Mouse (Mus musculus) neural tube, embryonic 12.5 days (tissue): Measurements from ENCODE around the gene Cadm1. TPM values are rescaled to one million over a fixed set of nuclear protein-coding genes. Genes with fewer than 3 reads are reported as not detected.

Experiments
- ATAC-seq: fragments of 200-750 bp; cut with Nextera tagmentation; 2 replicates; pipeline ENCODE4 v1.8.0; 2017; ENCODE audit warnings: low read depth, mild to moderate bottlenecking, moderate TSS enrichment, moderate library complexity; ENCODE audit not compliant: low FRiP score
- H3K27ac ChIP-seq: fragments of 300-500 bp; sonication (generic); 2 replicates; pipeline ENCODE4 v1.5.1; 2016
- H3K27me3 ChIP-seq: fragments of 300-500 bp; sonication (generic); replicated peaks from 2 replicates; pipeline ENCODE4 v1.6.1; 2016; ENCODE audit warnings: mild to moderate bottlenecking
- H3K36me3 ChIP-seq: fragments of 300-500 bp; sonication (generic); 2 replicates; pipeline ENCODE4 v1.6.1; 2016; ENCODE audit warnings: mild to moderate bottlenecking
- H3K4me1 ChIP-seq: fragments of 300-500 bp; sonication (generic); 2 replicates; pipeline ENCODE4 v1.6.1; 2016
- H3K4me2 ChIP-seq: fragments of 300-500 bp; sonication (generic); replicated peaks from 2 replicates; pipeline ENCODE4 v1.6.1; 2016; ENCODE audit warnings: mild to moderate bottlenecking
- H3K4me3 ChIP-seq: fragments of 300-500 bp; sonication (generic); 2 replicates; pipeline ENCODE4 v1.5.1; 2016
- H3K9ac ChIP-seq: fragments of 300-500 bp; sonication (generic); 2 replicates; pipeline ENCODE4 v1.6.1; 2016; ENCODE audit warnings: mild to moderate bottlenecking
- H3K9me3 ChIP-seq: fragments of 300-500 bp; sonication (generic); 2 replicates; pipeline ENCODE4 v1.6.1; 2016; ENCODE audit warnings: mild to moderate bottlenecking
- WGBS: fragments of 180-500 bp; shearing (Covaris S2); methylation state at CpG from one replicate; pipeline ENCODE4 v1.1.7; 2016; 5-methylcytosine and 5-hydroxymethylcytosine counted together
- polyA plus RNA-seq: library from polyadenylated mRNA; unstranded; fragments of >200 nt; fragmentation: Nextera tagmentation; extraction: Ambion mirVana; gene quantifications from 2 replicates; pipeline ENCODE4 v1.2.1, GENCODE M21; 2016

The Cadm1 gene
- polyA plus RNA-seq, 1 experiment from 2014 or later = 145 TPM

GRCm38 (mm10) chr9:47838890-47839691 lies 309.1 kb downstream of the Cadm1 start:
- no peak overlapping the region for H3K27ac ChIP-seq
- WGBS = 18% methylated on average over 15 of the region's 15 CpGs
- no peaks in the 10 kb centered on the region; the same call in 1 of the 2 replicates for H3K36me3 ChIP-seq
- no peak overlapping the region for H3K4me3 ChIP-seq
- peaks cover 23% of the 10 kb centered on the region for H3K4me1 ChIP-seq
- H3K4me2 ChIP-seq = no peak overlapping the region
- H3K9me3 ChIP-seq = no peaks in the 10 kb centered on the region
- H3K9ac ChIP-seq = no peak overlapping the region
- peak; percentile 50; the same call in 1 of the 2 replicates for ATAC-seq
- H3K27me3 ChIP-seq = no peaks in the 10 kb centered on the region

- H3K4me3 ChIP-seq = no peak overlapping the region
- H3K27ac ChIP-seq = no peak overlapping the region
- H3K27me3 ChIP-seq = no peaks in the 10 kb centered on the region
- 69% methylated on average over 10 of the region's 10 CpGs for WGBS
- H3K9me3 ChIP-seq = no peaks in the 10 kb centered on the region
- ATAC-seq = no peak
- H3K36me3 ChIP-seq = peaks cover 3% of the 10 kb centered on the region; the same call in 1 of the 2 replicates
- peaks cover 26% of the 10 kb centered on the region for H3K4me1 ChIP-seq
- H3K9ac ChIP-seq = no peak overlapping the region
- H3K4me2 ChIP-seq = no peak overlapping the region
Observed at GRCm38 (mm10) chr9:47839692-47840025, 309.7 kb downstream of the Cadm1 start.

GRCm38 (mm10) chr9:47843328-47843727 lies 313.4 kb downstream of the Cadm1 start:
- ATAC-seq = no peak
- Histone ChIP-seq H3K27ac (no peak overlapping the region), H3K27me3 (no peaks in the 10 kb centered on the region), H3K36me3 (peaks cover 5% of the 10 kb centered on the region; the same call in 1 of the 2 replicates), H3K4me2 (no peak overlapping the region), H3K9ac (no peak overlapping the region), H3K4me1 (peaks cover 39% of the 10 kb centered on the region), H3K9me3 (no peaks in the 10 kb centered on the region), H3K4me3 (no peak overlapping the region)
- WGBS = 84% methylated on average over 6 of the region's 6 CpGs

- H3K36me3 ChIP-seq = peaks cover 5% of the 10 kb centered on the region; the same call in 1 of the 2 replicates
- no peaks in the 10 kb centered on the region for H3K9me3 ChIP-seq
- 66% methylated on average over 10 of the region's 10 CpGs for WGBS
- H3K4me3 ChIP-seq = no peak overlapping the region
- no peak overlapping the region for H3K9ac ChIP-seq
- H3K27me3 ChIP-seq = no peaks in the 10 kb centered on the region
- no peak for ATAC-seq
- H3K27ac ChIP-seq = no peak overlapping the region
- peaks cover 31% of the 10 kb centered on the region for H3K4me1 ChIP-seq
- no peak overlapping the region for H3K4me2 ChIP-seq
Observed at GRCm38 (mm10) chr9:47846275-47846674, 316.3 kb downstream of the Cadm1 start.

- H3K4me1 ChIP-seq = peaks cover 28% of the 10 kb centered on the region
- H3K9me3 ChIP-seq = no peaks in the 10 kb centered on the region
- no peak overlapping the region for H3K27ac ChIP-seq
- ATAC-seq = no peak
- 37% methylated on average over 6 of the region's 6 CpGs for WGBS
- H3K4me2 ChIP-seq = no peak overlapping the region
- no peak overlapping the region for H3K9ac ChIP-seq
- peaks cover 5% of the 10 kb centered on the region; the same call in 1 of the 2 replicates for H3K36me3 ChIP-seq
- no peak overlapping the region for H3K4me3 ChIP-seq
- H3K27me3 ChIP-seq = no peaks in the 10 kb centered on the region
Observed at GRCm38 (mm10) chr9:47846926-47847325, 317.0 kb downstream of the Cadm1 start.

- ATAC-seq = no peak
- 27% methylated on average over 4 of the region's 4 CpGs for WGBS
- Histone ChIP-seq H3K27ac (no peak overlapping the region), H3K4me2 (no peak overlapping the region), H3K9ac (no peak overlapping the region), H3K9me3 (no peaks in the 10 kb centered on the region), H3K4me3 (no peak overlapping the region), H3K36me3 (peaks cover 5% of the 10 kb centered on the region; the same call in 1 of the 2 replicates), H3K4me1 (peaks cover 27% of the 10 kb centered on the region), H3K27me3 (no peaks in the 10 kb centered on the region)
Observed at GRCm38 (mm10) chr9:47847797-47848196, 317.8 kb downstream of the Cadm1 start.

GRCm38 (mm10) chr9:47848745-47849144 lies 318.8 kb downstream of the Cadm1 start:
- Histone ChIP-seq H3K27ac (0 out of 2 replicates have a peak overlapping the region, but pooled peaks have one; percentile 20), H3K4me1 (peaks cover 27% of the 10 kb centered on the region), H3K4me3 (no peak overlapping the region), H3K27me3 (no peaks in the 10 kb centered on the region), H3K9me3 (no peaks in the 10 kb centered on the region), H3K36me3 (peaks cover 5% of the 10 kb centered on the region; the same call in 1 of the 2 replicates), H3K4me2 (no peak overlapping the region), H3K9ac (no peak overlapping the region)
- WGBS = 20% methylated on average over 5 of the region's 5 CpGs
- no peak for ATAC-seq

GRCm38 (mm10) chr9:47856311-47856710 lies 326.3 kb downstream of the Cadm1 start:
- Histone ChIP-seq H3K36me3 (peaks cover 4% of the 10 kb centered on the region; the same call in 1 of the 2 replicates), H3K4me2 (no peak overlapping the region), H3K27me3 (no peaks in the 10 kb centered on the region), H3K4me3 (no peak overlapping the region), H3K9me3 (no peaks in the 10 kb centered on the region), H3K4me1 (peaks cover 15% of the 10 kb centered on the region), H3K9ac (no peak overlapping the region), H3K27ac (no peak overlapping the region)
- ATAC-seq = no peak
- WGBS = 89% methylated on average over 8 of the region's 8 CpGs

- no peak overlapping the region for H3K4me2 ChIP-seq
- no peak overlapping the region for H3K4me3 ChIP-seq
- no peaks in the 10 kb centered on the region for H3K9me3 ChIP-seq
- 89% methylated on average over 7 of the region's 7 CpGs for WGBS
- H3K4me1 ChIP-seq = peaks cover 15% of the 10 kb centered on the region
- peaks cover 4% of the 10 kb centered on the region; the same call in 1 of the 2 replicates for H3K36me3 ChIP-seq
- no peak overlapping the region for H3K27ac ChIP-seq
- H3K9ac ChIP-seq = no peak overlapping the region
- no peak for ATAC-seq
- H3K27me3 ChIP-seq = no peaks in the 10 kb centered on the region
Observed at GRCm38 (mm10) chr9:47857235-47857634, 327.3 kb downstream of the Cadm1 start.

GRCm38 (mm10) chr9:47858134-47858533 lies 328.2 kb downstream of the Cadm1 start:
- Histone ChIP-seq H3K9me3 (no peaks in the 10 kb centered on the region), H3K27me3 (no peaks in the 10 kb centered on the region), H3K4me1 (peaks cover 15% of the 10 kb centered on the region), H3K36me3 (peaks cover 4% of the 10 kb centered on the region; the same call in 1 of the 2 replicates), H3K4me2 (no peak overlapping the region), H3K27ac (no peak overlapping the region), H3K9ac (no peak overlapping the region), H3K4me3 (no peak overlapping the region)
- 45% methylated on average over 5 of the region's 5 CpGs for WGBS
- no peak for ATAC-seq

GRCm38 (mm10) chr9:47858778-47859395 lies 328.9 kb downstream of the Cadm1 start:
- no peak overlapping the region for H3K27ac ChIP-seq
- H3K4me2 ChIP-seq = no peak overlapping the region
- 66% methylated on average over 10 of the region's 10 CpGs for WGBS
- no peak overlapping the region for H3K4me3 ChIP-seq
- no peaks in the 10 kb centered on the region for H3K9me3 ChIP-seq
- H3K27me3 ChIP-seq = no peaks in the 10 kb centered on the region
- no peak for ATAC-seq
- peaks cover 4% of the 10 kb centered on the region; the same call in 1 of the 2 replicates for H3K36me3 ChIP-seq
- no peak overlapping the region for H3K9ac ChIP-seq
- H3K4me1 ChIP-seq = peaks cover 15% of the 10 kb centered on the region

GRCm38 (mm10) chr9:47860994-47861393 lies 331.0 kb downstream of the Cadm1 start:
- Histone ChIP-seq H3K4me2 (no peak overlapping the region), H3K27me3 (no peaks in the 10 kb centered on the region), H3K9ac (no peak overlapping the region), H3K36me3 (no peaks in the 10 kb centered on the region), H3K9me3 (no peaks in the 10 kb centered on the region), H3K4me1 (peaks cover 22% of the 10 kb centered on the region), H3K27ac (no peak overlapping the region), H3K4me3 (no peak overlapping the region)
- no peak for ATAC-seq
- WGBS = 73% methylated on average over 3 of the region's 3 CpGs
